Mouse (Mus musculus) layer of hippocampus, adult 18-20 months (tissue): Measurements from ENCODE around the gene Ccdc187. TPM values are rescaled to one million over a fixed set of nuclear protein-coding genes. Genes with fewer than 3 reads are reported as not detected.

Experiments
- DNase-seq, 2 experiments: peaks; one replicate each; pipeline ENCODE4 v3.0.0; 2022; ENCODE audit warnings: low spot score in 2 of 2
- total RNA-seq, 2 experiments: library from RNA; stranded (reverse); gene quantifications; 2 replicates each; pipeline ENCODE4 v1.2.3; 2021

Ccdc187 gene
- total RNA-seq, 2 experiments from 2014 or later: 0.63 to 0.82 TPM

DNA sequence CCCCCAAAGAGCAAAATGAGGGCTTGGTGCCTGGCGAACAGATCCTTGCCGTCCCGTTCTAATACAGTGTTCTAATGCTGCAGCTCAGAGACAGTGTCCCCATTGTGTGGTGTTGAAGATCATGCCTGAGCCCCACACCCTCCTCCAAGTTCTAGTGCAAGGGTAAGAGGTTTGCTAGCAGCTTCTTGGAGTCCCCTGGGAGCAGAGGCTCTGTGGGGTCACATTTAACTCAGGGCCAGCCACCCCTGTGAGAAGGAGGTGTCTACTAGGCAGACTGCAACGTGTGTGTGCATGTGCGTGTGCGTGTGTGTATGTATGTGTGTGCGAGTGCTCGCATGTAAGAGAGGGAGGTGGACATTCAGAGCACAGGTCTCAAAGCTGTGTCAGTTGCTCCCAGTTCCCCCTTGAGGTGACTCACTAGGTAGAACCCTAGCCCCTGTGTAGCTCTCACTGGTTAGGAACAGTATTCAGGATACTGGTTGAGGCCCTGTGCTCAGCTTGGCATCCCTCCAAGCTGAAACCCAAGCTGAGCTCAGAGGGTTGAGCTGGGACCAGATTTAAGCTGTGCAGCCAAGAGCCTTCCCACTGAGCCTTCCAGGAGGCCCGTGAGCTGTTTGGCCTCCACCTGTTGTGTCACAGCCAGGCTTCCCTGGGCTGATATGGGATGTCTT lies 22.4 kb upstream of the Ccdc187 start:
- DNase-seq: no peak

GRCm38 (mm10) chr2:26315925-26316311 lies 21.6 kb upstream of the Ccdc187 start:
- DNase-seq: no peak

DNA sequence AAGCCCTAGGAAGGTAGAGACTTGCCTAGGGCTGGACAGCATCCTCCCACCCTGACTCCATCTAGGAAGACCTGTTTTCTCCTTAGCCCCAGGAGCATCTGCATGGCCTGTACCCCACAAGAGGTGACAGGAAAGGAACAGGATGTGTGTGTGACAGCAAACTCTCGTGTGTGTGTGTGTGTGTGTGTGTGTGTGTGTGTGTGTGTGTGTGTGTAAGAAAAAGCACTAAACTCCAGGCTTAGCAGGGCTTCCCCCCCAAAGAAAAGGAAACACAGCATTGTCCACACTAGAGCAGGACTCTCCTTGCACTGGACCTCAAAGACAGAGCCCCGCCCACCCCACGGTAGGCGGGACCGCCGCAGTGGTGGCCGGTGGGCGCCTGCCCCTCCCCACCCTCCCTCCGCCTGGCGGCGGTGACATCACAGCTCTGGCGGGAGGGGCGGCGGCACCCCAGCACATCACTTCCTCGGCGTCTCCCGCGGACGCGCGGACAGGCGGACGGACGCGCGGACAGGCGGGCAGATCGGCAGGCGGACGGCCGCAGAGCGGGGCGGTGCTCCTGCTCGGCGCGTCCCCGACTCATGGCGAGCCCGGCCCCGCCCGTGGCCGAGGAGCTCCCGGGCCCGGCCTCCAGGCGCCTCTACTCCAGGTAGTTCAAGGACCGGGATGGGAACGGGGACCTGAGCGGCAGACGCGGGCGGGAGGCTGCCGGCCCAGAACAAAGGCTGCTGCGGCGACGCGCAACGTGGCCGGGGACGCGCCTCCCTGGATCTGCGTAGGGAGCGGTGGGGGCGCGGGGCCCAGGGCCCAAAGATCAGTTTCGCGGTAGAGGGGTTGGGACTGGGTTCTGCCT lies 20.9 kb upstream of the Ccdc187 start, which contains the start of gene Gpsm1:
TSS of gene Gpsm1 (plus strand) at position 444 of the 853 bp plus-strand sequence.
- peak in 1 of 2 experiments; percentile 69 for DNase-seq

- no peak for DNase-seq
These were observed 20.1 kb upstream of the Ccdc187 start for GRCm38 (mm10) chr2:26314281-26315071.

DNA sequence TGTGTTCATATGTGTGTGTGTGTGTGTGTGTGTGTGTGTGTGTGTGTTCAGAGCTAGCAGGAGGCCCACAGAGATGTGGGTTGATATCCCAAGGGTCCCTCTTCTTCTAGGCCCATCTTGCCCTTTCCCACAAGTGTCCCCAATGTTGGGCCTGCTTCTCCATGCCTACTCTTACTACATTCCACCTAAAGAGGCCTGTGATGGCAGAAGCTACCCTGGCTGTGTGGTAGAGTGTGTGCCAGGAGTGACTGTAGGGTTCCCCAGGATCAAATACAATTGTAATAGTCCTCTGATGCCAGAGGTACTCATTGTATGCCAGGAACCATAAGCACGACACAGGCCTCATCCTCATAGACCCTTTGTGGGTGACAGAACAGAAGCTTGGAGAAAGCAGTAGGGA lies 19.0 kb upstream of the Ccdc187 start:
- DNase-seq: no peak

DNA sequence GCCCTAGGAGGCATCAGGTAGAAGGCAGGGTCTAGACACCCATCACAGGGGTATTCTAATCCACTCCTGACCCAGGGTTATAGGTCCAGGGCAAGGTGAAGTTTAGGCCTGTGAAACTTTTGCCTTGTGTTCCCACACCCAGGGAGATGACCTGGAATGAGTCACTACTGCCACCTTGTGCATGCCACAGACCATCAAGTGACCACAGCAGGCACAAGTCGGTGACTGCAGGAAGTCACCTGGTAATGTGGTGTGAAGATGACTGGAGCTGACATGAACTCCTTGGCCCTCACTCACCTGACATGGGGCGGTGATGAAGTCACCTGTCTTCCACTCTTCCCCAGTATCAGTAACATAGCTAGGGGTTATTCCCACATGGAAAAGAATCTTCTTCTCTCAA lies 18.5 kb upstream of the Ccdc187 start:
- DNase-seq: no peak

DNA sequence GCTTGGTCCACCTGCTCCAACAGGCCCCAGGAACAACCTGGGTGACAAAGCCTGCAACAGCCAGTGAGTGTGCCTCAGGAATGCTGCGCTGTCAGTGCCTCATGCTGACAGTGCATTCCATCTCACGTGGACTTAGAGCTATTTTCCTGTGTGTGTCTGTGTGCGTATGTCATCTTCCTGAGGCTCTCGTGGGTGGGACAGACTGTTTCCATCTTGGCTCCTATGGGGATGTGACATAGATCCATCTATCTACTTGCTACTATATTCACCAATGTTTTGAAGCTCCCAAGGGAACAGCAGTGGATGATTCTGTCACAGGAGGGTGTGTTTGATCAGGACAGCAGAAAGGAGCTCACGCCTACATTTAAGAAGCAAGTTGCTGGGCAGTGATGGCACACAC lies 17.6 kb upstream of the Ccdc187 start:
- no peak for DNase-seq

GRCm38 (mm10) chr2:26309739-26310138 lies 15.4 kb upstream of the Ccdc187 start:
- DNase-seq: no peak

DNA sequence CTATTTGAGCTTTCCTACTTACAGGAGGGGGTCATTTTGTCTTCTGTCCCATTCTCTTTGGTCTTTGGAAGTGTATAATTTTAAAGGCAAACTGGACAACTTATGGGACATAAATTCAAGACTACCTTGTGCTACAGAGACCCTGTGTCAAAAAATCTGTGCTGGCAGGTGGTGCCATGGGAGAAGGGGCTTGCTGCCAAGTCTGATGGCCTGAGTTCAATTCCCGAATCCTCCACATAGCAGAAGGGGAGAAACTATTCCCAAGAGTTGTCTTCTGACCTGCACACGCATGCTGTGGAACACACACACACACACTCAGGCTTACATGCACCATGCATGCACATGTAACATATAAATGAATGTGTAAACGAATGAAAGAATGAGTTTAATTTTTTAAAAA lies 12.3 kb upstream of the Ccdc187 start:
- DNase-seq: no peak

DNA sequence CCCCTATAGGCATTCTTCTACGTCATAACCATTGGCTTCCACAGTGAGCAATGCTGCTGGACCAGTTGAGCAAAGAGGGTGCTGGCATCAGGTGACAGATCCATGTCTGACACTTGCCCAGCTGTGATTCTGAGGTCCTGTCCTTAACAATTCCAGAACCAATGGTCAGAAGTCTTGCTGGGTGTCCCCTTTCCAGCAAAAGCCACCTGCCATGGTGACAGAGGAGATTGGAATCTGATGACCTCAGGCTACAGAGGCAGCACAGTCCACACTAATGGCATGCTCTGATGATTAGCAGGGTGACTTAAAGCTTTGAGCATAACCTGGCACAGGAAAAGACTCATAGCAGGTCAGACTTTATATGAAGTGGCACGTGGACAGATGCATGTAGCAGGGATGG lies 11.2 kb upstream of the Ccdc187 start:
- DNase-seq: no peak

GRCm38 (mm10) chr2:26304711-26305110 lies 10.4 kb upstream of the Ccdc187 start:
- no peak for DNase-seq

- DNase-seq: no peak
These were observed 7.7 kb upstream of the Ccdc187 start for GRCm38 (mm10) chr2:26302005-26302503.

DNA sequence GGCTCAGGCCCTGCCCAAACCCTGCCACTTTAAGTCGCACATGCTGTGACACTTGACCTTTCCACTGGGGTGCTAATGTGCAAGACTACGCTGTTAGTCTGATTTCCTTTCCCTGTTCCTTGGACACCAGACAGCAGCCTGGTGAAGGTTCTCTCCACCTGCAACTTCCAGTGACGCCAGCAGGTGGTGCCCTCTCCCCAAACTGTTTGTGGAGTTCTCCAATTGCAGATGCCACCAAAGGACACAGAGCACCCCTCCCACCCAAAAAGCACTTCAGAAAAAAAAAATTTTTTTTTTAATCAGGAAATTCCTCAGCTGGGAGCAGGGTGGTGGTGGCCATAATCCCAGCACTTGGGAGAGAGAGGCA lies 6.4 kb upstream of the Ccdc187 start:
- DNase-seq: peak; percentile 78 to 94

- peak in 1 of 2 experiments; percentile 46 for DNase-seq
These were observed 5.9 kb upstream of the Ccdc187 start for GRCm38 (mm10) chr2:26300161-26300807.

DNA sequence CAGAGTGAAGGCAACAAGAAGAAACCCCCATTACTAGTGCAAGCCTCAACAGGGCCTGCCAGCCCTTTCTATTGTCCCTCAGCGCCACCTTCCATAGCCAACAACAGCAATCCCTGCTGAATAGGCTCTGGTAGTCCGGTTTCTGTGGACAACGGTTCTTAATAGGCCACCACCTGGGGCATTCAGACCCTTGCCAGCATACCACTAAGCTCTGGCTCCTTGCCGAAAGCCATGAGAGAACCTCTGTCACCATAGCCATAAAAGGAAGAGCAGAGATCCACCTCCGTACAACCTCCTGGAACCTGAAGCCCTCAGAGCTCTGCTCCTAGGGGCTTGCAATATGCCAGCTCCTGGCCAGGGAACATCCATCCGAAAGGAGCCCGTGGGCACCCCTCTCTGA lies 5.0 kb upstream of the Ccdc187 start:
- no peak for DNase-seq

GRCm38 (mm10) chr2:26298856-26299230 lies 4.5 kb upstream of the Ccdc187 start:
- no peak for DNase-seq

DNA sequence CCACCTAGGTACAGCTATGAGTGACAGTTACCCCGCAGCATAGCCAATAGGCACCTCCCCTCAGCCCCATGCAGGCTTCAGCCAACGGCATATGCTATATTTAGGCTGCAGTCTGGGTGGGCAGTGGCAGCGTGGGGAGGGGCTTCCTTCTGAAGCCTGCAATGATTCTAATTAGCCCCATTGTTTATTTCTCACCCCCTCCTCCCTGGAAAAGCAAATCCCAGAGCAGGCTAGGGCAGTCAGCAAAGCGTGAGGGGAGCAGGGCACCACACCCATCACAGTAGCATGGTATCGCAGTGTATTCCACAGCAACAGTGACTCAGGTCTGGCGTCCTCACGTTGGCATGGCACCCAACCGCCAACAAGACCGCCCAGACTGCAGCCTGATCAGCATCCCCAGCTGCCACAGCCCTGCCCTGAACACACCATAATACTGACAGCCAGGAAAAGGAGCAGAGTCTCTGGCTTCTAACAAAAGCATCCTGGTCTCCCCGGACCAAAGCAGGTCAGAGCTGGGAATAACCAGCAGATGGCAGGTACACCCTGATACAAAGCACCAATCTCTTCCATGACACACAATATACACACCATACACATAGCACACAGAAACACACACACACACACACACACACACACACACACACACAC lies 4.0 kb upstream of the Ccdc187 start:
- DNase-seq: peak; percentile 70 to 83

DNA sequence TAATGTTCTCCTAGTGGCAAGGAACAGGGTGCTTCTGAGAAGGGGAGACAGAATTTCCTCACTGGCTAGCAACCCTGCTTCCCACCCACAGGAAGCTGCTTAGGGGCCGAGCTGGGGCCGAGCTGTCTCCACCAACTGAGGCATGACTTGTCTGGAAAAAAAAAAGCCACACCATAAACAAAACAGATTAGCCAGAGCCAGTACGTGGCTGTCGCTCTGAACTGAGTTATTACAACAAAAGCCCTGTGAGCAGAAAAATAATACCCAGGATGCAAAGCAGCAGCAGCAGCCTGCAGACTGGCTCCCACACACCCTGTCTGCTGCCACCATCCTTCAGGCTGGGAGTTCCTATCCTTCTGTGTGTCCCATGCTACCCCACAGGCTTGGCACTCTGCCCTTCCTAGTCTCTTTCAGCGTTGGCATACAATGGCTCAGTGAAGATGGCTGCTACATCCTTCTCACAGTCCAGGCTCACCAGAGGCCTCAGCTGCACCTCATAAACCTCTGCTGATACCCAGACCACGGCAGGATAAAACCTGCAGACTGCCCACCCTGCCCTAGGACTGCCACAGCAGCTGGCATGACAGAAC lies 2.3 kb upstream of the Ccdc187 start:
- DNase-seq: peak; percentile 82 to 93

DNA sequence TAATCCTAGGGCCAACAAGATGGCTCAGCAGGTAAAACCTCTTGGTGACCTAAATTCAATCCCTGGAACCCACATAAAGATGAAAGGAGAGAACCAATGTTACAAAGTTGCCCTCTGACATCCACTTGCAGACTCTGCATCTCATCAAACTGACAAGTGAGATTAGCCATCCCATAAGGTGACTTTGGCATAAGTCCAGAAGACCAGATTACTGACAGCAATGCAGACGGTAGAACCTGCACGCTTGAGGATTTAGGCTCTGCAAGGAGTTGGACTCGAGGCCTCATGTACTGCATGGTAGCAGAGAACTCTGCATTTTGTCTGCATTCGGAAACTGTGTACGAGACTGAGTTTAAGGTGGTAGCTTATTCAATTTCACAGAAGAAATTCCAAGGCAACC lies 4.2 kb downstream of the Ccdc187 start:
- DNase-seq: no peak

GRCm38 (mm10) chr2:26286391-26286790 lies 8.0 kb downstream of the Ccdc187 start:
- DNase-seq: no peak
